Mouse (Mus musculus) heart, postnatal 0 days (tissue): ENCODE results near the gene Magi3.

ENCODE experiments used
- CTCF ChIP-seq: IDR thresholded peaks from 2 replicates; pipeline ENCODE4 v1.5.1; 2016; ENCODE audit warnings: antibody characterized with exemption, control low read depth, low read depth
- EP300 ChIP-seq: IDR thresholded peaks from 2 replicates; pipeline ENCODE4 v1.6.1; 2016; ENCODE audit warnings: antibody characterized with exemption, low read depth

DNA sequence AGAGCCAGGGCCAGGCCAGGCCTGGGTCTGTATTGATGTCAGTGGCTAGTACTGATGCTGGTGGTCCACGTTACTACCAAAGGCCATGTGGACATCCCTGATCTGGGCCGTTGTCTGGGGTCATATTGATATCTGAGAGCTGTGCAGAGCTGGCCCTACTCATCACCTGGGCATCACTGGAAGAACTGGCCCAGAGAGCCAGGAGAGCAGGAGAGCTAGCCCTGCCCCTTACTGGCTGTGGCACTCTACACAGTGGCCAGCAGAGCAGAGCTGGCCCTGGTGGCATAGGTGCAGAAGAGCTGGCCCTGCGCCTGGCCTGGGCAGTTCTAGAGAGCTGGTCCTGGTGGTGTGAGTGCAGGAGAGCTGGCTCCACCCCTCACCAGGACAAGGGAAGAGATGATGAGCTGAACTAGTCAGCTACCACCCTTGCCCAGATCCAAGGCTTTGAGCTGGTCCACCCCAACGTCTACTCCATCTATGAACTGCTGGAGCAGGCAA lies 81.2 kb downstream of the Magi3 start:
- TF ChIP-seq CTCF = no peak
- TF ChIP-seq EP300 = no peak
